Mouse (Mus musculus): Measurements from ENCODE around the gene Fbxo21. TPM values are rescaled to one million over a fixed set of nuclear protein-coding genes. Genes with fewer than 3 reads are reported as not detected.

Gene Fbxo21
- total RNA-seq, 1 experiment from 2014 or later, result 7.4 TPM

- no peak for ATAC-seq (replicated peaks; ENCODE audit: insufficient number of reproducible peaks, low FRiP score, low TSS enrichment, poor library complexity, severe bottlenecking)
Observed at GRCm38 (mm10) chr5:118034632-118035031, 58.1 kb downstream of the Fbxo21 start.

GRCm38 (mm10) chr5:118035786-118036185, 59.3 kb downstream of the Fbxo21 start:
- no peak for ATAC-seq (replicated peaks; ENCODE audit: insufficient number of reproducible peaks, low FRiP score, low TSS enrichment, poor library complexity, severe bottlenecking)

DNA sequence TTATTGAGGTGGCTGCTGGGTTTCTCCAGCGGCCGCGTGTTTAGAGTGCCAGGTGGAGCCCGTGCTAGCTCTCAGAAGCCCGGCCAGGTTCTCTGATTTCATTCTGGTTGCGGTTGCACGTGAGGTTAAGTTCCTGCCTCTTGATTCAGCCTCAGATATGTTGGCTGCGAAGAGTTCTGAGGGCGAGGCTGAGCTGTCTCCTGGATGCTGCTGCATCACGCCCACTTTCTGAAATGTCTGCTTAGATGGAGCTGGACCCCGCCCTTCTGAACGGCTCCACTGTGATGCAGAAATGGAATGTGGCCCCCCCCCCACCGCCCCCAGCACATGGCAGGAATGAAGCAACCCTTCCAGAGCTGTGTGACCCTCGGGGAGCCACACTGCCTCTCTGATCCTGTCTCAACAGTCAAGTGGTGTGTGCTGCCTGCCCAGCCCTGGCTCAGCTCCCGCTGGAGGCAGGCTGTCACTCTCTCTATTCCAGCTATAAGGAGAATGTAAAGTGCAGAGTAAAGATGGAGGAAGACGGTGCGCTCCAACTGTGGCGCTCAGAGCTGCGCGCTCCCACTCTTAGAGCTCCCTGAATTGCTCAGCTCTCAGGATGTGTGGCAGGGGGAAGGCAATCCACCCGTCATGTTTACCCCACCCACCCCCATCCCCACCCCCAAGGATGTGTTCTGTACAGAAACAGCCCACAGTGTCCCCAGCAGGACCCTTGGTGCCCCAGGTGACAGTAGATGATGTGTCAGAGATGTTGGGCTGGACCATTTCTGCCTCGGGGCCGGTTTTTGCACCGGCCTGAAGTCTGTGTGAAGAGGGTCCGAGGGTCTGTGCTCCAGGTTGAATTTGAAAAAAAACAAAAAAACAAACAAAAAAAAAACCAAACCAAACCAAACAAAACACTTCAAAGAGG, 60.6 kb downstream of the Fbxo21 start:
- no peak for ATAC-seq (replicated peaks; ENCODE audit: insufficient number of reproducible peaks, low FRiP score, low TSS enrichment, poor library complexity, severe bottlenecking)

- no peak for ATAC-seq (replicated peaks; ENCODE audit: insufficient number of reproducible peaks, low FRiP score, low TSS enrichment, poor library complexity, severe bottlenecking)
Observed at GRCm38 (mm10) chr5:118037798-118038484, 61.4 kb downstream of the Fbxo21 start.

GRCm38 (mm10) chr5:118039241-118039668, 62.7 kb downstream of the Fbxo21 start:
- ATAC-seq (replicated peaks; ENCODE audit: insufficient number of reproducible peaks, low FRiP score, low TSS enrichment, poor library complexity, severe bottlenecking), result no peak

- no peak for ATAC-seq (replicated peaks; ENCODE audit: insufficient number of reproducible peaks, low FRiP score, low TSS enrichment, poor library complexity, severe bottlenecking)
Observed at GRCm38 (mm10) chr5:118042599-118042998, 66.1 kb downstream of the Fbxo21 start.

DNA sequence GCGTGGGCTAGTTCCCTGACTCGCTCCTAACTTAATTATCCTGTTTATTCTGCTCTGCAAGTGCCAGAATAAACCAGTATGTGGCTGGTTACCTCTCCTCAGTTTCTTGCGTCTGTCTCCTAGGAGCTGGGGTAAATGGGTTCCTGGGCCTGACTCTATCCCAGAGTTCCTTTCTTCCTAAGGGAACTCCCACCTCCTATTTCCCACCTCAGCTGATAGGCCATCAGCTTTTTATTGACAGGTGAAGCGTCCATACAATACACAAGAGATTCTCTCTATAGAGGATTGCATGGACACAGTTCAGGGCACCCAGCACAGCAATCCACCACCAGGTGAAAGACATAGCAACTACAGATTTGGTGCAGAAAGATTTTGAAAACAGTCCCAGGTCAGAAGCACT, 67.2 kb downstream of the Fbxo21 start:
- no peak for ATAC-seq (replicated peaks; ENCODE audit: insufficient number of reproducible peaks, low FRiP score, low TSS enrichment, poor library complexity, severe bottlenecking)

DNA sequence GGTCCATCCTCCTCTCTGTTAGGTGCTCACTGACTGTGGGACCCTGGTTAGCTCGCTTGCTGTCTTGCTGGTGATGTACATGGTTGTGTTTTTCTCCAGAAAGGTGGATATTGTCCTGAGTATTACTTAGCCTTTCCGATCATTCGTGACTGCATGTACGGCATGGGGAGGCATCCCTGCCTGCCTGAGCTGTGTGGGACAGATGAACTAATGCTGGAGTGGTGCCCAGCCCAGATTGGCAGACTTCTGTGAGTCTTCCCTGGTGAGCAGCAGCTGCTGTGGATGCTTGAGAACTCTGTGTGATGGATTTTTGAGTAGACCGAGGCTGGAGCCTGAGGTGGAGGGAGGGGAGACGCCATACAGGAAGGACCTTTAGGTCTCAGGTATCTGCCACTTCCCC, 68.4 kb downstream of the Fbxo21 start:
- ATAC-seq (replicated peaks; ENCODE audit: insufficient number of reproducible peaks, low FRiP score, low TSS enrichment, poor library complexity, severe bottlenecking), result no peak

DNA sequence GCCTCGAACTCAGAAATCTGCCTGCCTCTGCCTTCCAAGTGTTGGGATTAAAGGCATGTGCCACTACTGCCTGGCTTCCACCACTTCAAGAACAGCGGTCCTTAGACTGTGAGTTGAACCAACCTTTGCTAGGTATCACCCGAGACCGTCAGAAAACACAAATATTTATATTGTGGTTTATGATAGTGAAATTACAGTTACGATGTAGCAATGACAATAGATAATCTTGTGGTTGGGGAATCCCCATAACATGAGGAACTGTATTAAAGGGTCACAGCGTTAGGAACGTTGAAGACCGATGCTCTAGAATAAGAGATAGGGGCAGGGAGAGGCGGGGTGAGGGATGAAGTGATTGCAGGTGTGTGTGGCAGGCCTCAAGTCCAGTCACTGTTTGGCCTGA, 68.9 kb downstream of the Fbxo21 start:
- no peak for ATAC-seq (replicated peaks; ENCODE audit: insufficient number of reproducible peaks, low FRiP score, low TSS enrichment, poor library complexity, severe bottlenecking)

- ATAC-seq (replicated peaks; ENCODE audit: insufficient number of reproducible peaks, low FRiP score, low TSS enrichment, poor library complexity, severe bottlenecking), result no peak
Observed at GRCm38 (mm10) chr5:118047091-118047757, 70.7 kb downstream of the Fbxo21 start.

- ATAC-seq (replicated peaks; ENCODE audit: insufficient number of reproducible peaks, low FRiP score, low TSS enrichment, poor library complexity, severe bottlenecking), result no peak
Observed at GRCm38 (mm10) chr5:118048412-118048811, 71.9 kb downstream of the Fbxo21 start.

- ATAC-seq (replicated peaks; ENCODE audit: insufficient number of reproducible peaks, low FRiP score, low TSS enrichment, poor library complexity, severe bottlenecking), result no peak
Observed at GRCm38 (mm10) chr5:118048928-118049327, 72.4 kb downstream of the Fbxo21 start.

DNA sequence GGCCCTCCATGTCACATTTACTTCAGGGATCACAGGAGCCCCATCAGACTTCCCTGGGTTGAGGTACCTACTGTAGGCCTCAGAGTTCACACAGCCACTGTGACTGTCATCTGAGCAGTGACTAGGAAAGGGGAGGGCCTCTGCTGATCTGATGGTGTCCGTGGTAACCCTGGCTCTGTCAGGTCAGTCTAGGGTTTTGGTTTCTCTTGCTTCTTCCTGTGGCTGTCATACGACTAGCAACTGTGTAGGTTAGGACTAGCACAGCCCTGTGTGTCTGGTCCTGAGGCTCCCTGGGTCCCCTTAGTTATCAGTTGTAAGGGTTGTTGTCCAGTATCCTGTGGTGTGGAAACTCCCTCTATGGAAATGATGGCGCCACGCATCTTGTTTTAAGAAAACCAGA, 74.2 kb downstream of the Fbxo21 start:
- no peak for ATAC-seq (replicated peaks; ENCODE audit: insufficient number of reproducible peaks, low FRiP score, low TSS enrichment, poor library complexity, severe bottlenecking)

GRCm38 (mm10) chr5:118051981-118052662, 75.6 kb downstream of the Fbxo21 start:
- ATAC-seq (replicated peaks; ENCODE audit: insufficient number of reproducible peaks, low FRiP score, low TSS enrichment, poor library complexity, severe bottlenecking), result no peak

GRCm38 (mm10) chr5:118053205-118053604, 76.7 kb downstream of the Fbxo21 start:
- no peak for ATAC-seq (replicated peaks; ENCODE audit: insufficient number of reproducible peaks, low FRiP score, low TSS enrichment, poor library complexity, severe bottlenecking)

DNA sequence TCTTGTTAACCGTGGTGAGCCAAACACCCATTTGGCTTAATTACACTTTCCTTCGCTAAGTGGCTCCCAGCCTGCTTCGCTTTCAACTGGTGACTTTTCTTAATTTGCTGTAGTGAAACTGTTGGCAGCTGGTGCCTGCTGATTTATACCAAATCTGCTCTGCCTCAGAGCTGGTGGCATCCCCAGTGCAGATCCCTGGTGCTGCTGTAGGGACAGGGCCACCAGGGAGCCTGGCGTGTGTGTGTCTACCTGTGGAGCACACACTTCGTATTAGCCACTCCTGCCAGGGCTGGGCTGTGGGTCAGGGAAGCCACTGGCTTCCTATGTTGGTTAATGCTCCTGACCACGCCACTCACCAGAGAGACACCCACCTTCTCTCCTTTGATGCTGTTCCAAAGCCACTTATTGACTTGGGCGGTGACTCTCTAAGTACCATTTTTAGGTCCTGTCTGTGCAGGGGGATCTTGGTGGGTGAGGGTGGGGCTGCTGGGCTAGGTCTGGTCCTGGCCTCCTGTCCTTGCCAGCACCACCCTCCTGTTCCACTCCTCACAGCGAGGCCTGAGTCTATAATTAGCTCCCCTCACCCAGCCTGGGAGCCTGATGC, 81.1 kb downstream of the Fbxo21 start:
- ATAC-seq (replicated peaks; ENCODE audit: insufficient number of reproducible peaks, low FRiP score, low TSS enrichment, poor library complexity, severe bottlenecking), result no peak

- ATAC-seq (replicated peaks; ENCODE audit: insufficient number of reproducible peaks, low FRiP score, low TSS enrichment, poor library complexity, severe bottlenecking), result no peak
Observed at GRCm38 (mm10) chr5:118058858-118059257, 82.3 kb downstream of the Fbxo21 start.

DNA sequence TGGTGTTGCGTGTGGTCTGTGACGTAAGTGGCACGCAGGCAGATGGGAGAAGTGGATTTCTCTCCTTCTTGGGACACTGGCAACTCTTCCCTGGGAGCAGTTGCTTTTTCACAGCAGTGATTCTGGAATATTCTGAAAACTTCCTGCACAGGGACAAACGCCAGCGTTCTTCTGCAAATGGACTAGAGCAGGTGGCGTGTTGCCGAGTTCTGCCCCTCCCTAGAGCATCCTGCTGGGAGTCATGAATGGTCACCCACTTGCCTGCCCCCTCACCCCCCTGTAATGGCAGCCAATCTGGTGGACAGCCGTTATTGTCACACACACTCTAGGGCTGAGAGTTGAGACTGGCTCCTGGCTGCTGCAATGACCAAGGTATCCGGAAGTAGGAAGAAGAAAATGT, 83.1 kb downstream of the Fbxo21 start:
- ATAC-seq (replicated peaks; ENCODE audit: insufficient number of reproducible peaks, low FRiP score, low TSS enrichment, poor library complexity, severe bottlenecking), result no peak

Data from monocyte, adult 5-6 weeks (primary cell).